Mouse (Mus musculus): ENCODE measurements around the gene Ehd1. TPM values are rescaled to one million over a fixed set of nuclear protein-coding genes. Genes with fewer than 3 reads are reported as not detected.

Gene Ehd1
- polyA plus RNA-seq, 1 experiment from 2014 or later = 80.0 TPM

DNA sequence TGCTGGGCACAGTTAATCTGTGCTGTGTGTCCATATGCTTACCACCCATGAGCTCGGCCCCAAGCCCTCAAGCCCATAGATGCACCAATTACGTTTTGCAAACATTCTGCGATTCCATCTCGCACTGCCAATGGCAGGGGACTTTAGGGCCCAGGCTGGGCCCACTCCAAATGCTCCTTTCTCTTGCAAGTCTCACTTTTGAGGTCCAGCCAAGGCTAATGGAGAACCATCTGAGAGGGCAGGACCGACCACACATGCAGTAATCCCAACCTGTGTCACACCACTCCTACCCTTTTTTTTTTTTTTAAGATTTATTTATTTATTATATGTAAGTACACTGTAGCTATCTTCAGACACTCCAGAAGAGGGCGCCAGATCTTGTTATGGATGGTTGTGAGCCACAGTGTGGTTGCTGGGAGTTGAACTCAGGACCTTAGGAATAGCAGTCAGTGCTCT lies 10.8 kb upstream of the Ehd1 start:
- Histone ChIP-seq H3K27ac (no peak overlapping the region), H3K9ac (no peak overlapping the region), H3K4me2 (replicated peaks) (no peak overlapping the region), H3K4me1 (replicated peaks; ENCODE audit: control insufficient read depth, insufficient read depth, low read length) (no peaks in the 10 kb centered on the region), H3K36me3 (replicated peaks; ENCODE audit: control insufficient read depth, insufficient read depth) (peaks cover 21% of the 10 kb centered on the region), H3K9me3 (ENCODE audit: control insufficient read depth, low read length) (no peaks in the 10 kb centered on the region), H3K4me3 (replicated peaks; ENCODE audit: low read length) (no peak overlapping the region), H3K27me3 (ENCODE audit: control insufficient read depth, insufficient read depth, low read length) (no peaks in the 10 kb centered on the region)
- no peak for ATAC-seq (ENCODE audit: low FRiP score)
- no peak for DNase-seq (ENCODE audit: low spot score)
- 64% methylated on average over 6 of the region's 6 CpGs for WGBS

GRCm38 (mm10) chr19:6267306-6268169 lies 9.0 kb upstream of the Ehd1 start:
- no peak overlapping the region for H3K4me2 ChIP-seq (replicated peaks)
- DNase-seq (ENCODE audit: low spot score) (no peak), ATAC-seq (ENCODE audit: low FRiP score) (no peak)
- H3K9me3 ChIP-seq (ENCODE audit: control insufficient read depth, low read length) = no peaks in the 10 kb centered on the region
- no peak overlapping the region for H3K27ac ChIP-seq
- WGBS = 74% methylated on average over 11 of the region's 11 CpGs
- no peaks in the 10 kb centered on the region for H3K27me3 ChIP-seq (ENCODE audit: control insufficient read depth, insufficient read depth, low read length)
- no peak overlapping the region for H3K4me3 ChIP-seq (replicated peaks; ENCODE audit: low read length)
- H3K36me3 ChIP-seq (replicated peaks; ENCODE audit: control insufficient read depth, insufficient read depth) = peaks cover 3% of the 10 kb centered on the region; the same call in 1 of the 2 replicates
- no peak overlapping the region for H3K9ac ChIP-seq
- H3K4me1 ChIP-seq (replicated peaks; ENCODE audit: control insufficient read depth, insufficient read depth, low read length) = no peaks in the 10 kb centered on the region

GRCm38 (mm10) chr19:6268170-6268528 lies 8.4 kb upstream of the Ehd1 start:
- Histone ChIP-seq H3K36me3 (replicated peaks; ENCODE audit: control insufficient read depth, insufficient read depth) (no peaks in the 10 kb centered on the region), H3K4me3 (replicated peaks; ENCODE audit: low read length) (no peak overlapping the region), H3K27ac (no peak overlapping the region), H3K27me3 (ENCODE audit: control insufficient read depth, insufficient read depth, low read length) (no peaks in the 10 kb centered on the region), H3K9ac (no peak overlapping the region), H3K4me1 (replicated peaks; ENCODE audit: control insufficient read depth, insufficient read depth, low read length) (no peaks in the 10 kb centered on the region), H3K9me3 (ENCODE audit: control insufficient read depth, low read length) (no peaks in the 10 kb centered on the region), H3K4me2 (replicated peaks) (no peak overlapping the region)
- peak; percentile 69; the same call in 1 of the 2 replicates for ATAC-seq (ENCODE audit: low FRiP score)
- peak; percentile 89 for DNase-seq (ENCODE audit: low spot score)
- 16% methylated on average over 8 of the region's 8 CpGs for WGBS

DNA sequence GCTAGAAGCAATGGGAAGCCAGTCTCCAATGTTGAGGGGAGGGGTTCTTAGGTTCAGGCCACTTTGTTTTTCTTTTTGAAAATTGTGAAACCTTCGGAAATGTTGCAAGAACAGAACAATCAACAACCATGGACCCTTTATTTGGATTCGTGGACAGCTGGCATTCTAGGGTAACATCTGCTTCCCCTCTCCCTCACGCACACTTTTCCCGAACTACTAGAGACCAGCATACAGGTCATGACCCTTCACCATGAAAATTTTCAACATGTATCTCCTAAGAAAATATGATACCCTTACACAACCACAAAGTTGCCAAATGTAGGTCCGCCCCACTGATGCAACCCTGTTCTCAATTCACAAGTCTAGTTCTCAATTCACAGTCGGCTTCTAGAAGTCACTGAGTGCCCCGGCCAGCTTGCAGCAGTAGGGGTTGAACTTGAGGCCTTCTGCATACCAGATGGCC lies 7.8 kb upstream of the Ehd1 start:
- Histone ChIP-seq H3K4me1 (replicated peaks; ENCODE audit: control insufficient read depth, insufficient read depth, low read length) (no peaks in the 10 kb centered on the region), H3K27ac (no peak overlapping the region), H3K4me2 (replicated peaks) (no peak overlapping the region), H3K9me3 (ENCODE audit: control insufficient read depth, low read length) (no peaks in the 10 kb centered on the region), H3K9ac (no peak overlapping the region), H3K27me3 (ENCODE audit: control insufficient read depth, insufficient read depth, low read length) (no peaks in the 10 kb centered on the region), H3K4me3 (replicated peaks; ENCODE audit: low read length) (no peak overlapping the region), H3K36me3 (replicated peaks; ENCODE audit: control insufficient read depth, insufficient read depth) (no peaks in the 10 kb centered on the region)
- DNase-seq (ENCODE audit: low spot score) (no peak), ATAC-seq (ENCODE audit: low FRiP score) (no peak)
- WGBS = 81% methylated on average over 7 of the region's 7 CpGs

GRCm38 (mm10) chr19:6269798-6270475 lies 6.6 kb upstream of the Ehd1 start:
- no peaks in the 10 kb centered on the region for H3K9me3 ChIP-seq (ENCODE audit: control insufficient read depth, low read length)
- no peak for ATAC-seq (ENCODE audit: low FRiP score)
- whole genome bisulfite sequencing = 88% methylated on average over 8 of the region's 8 CpGs
- H3K4me1 ChIP-seq (replicated peaks; ENCODE audit: control insufficient read depth, insufficient read depth, low read length) = no peaks in the 10 kb centered on the region
- H3K27me3 ChIP-seq (ENCODE audit: control insufficient read depth, insufficient read depth, low read length) = no peaks in the 10 kb centered on the region
- H3K4me3 ChIP-seq (replicated peaks; ENCODE audit: low read length) = no peak overlapping the region
- H3K9ac ChIP-seq = no peak overlapping the region
- no peak overlapping the region for H3K27ac ChIP-seq
- H3K4me2 ChIP-seq (replicated peaks) = no peak overlapping the region
- DNase-seq (ENCODE audit: low spot score) = no peak
- no peaks in the 10 kb centered on the region for H3K36me3 ChIP-seq (replicated peaks; ENCODE audit: control insufficient read depth, insufficient read depth)

- no peak overlapping the region for H3K9ac ChIP-seq
- WGBS = 58% methylated on average over 9 of the region's 9 CpGs
- H3K4me3 ChIP-seq (replicated peaks; ENCODE audit: low read length) = no peak overlapping the region
Observed at GRCm38 (mm10) chr19:6270661-6271060, 5.9 kb upstream of the Ehd1 start.

GRCm38 (mm10) chr19:6271206-6271605 lies 5.3 kb upstream of the Ehd1 start:
- Histone ChIP-seq H3K36me3 (replicated peaks; ENCODE audit: control insufficient read depth, insufficient read depth) (no peaks in the 10 kb centered on the region), H3K4me3 (replicated peaks; ENCODE audit: low read length) (no peak overlapping the region), H3K9me3 (ENCODE audit: control insufficient read depth, low read length) (no peaks in the 10 kb centered on the region), H3K27ac (no peak overlapping the region), H3K4me1 (replicated peaks; ENCODE audit: control insufficient read depth, insufficient read depth, low read length) (peaks cover 7% of the 10 kb centered on the region; the same call in 1 of the 2 replicates), H3K4me2 (replicated peaks) (no peak overlapping the region), H3K27me3 (ENCODE audit: control insufficient read depth, insufficient read depth, low read length) (no peaks in the 10 kb centered on the region), H3K9ac (no peak overlapping the region)
- ATAC-seq (ENCODE audit: low FRiP score) (no peak), DNase-seq (ENCODE audit: low spot score) (no peak)
- 37% methylated on average over 8 of the region's 8 CpGs for WGBS

More at GRCm38 (mm10) chr19:6270661-6271060, 5.9 kb upstream of the Ehd1 start:
- ATAC-seq (ENCODE audit: low FRiP score) (no peak), DNase-seq (ENCODE audit: low spot score) (no peak)
- no peak overlapping the region for H3K4me2 ChIP-seq (replicated peaks)
- H3K36me3 ChIP-seq (replicated peaks; ENCODE audit: control insufficient read depth, insufficient read depth) = no peaks in the 10 kb centered on the region
- H3K27me3 ChIP-seq (ENCODE audit: control insufficient read depth, insufficient read depth, low read length) = no peaks in the 10 kb centered on the region
- peaks cover 2% of the 10 kb centered on the region; the same call in 1 of the 2 replicates for H3K4me1 ChIP-seq (replicated peaks; ENCODE audit: control insufficient read depth, insufficient read depth, low read length)
- H3K9me3 ChIP-seq (ENCODE audit: control insufficient read depth, low read length) = no peaks in the 10 kb centered on the region
- H3K27ac ChIP-seq = no peak overlapping the region

- ATAC-seq (ENCODE audit: low FRiP score) = no peak
- no peak for DNase-seq (ENCODE audit: low spot score)
- Histone ChIP-seq H3K4me1 (replicated peaks; ENCODE audit: control insufficient read depth, insufficient read depth, low read length) (peaks cover 8% of the 10 kb centered on the region; the same call in 1 of the 2 replicates), H3K9me3 (ENCODE audit: control insufficient read depth, low read length) (no peaks in the 10 kb centered on the region), H3K36me3 (replicated peaks; ENCODE audit: control insufficient read depth, insufficient read depth) (no peaks in the 10 kb centered on the region), H3K4me2 (replicated peaks) (no peak overlapping the region), H3K27ac (no peak overlapping the region), H3K9ac (no peak overlapping the region), H3K4me3 (replicated peaks; ENCODE audit: low read length) (no peak overlapping the region), H3K27me3 (ENCODE audit: control insufficient read depth, insufficient read depth, low read length) (no peaks in the 10 kb centered on the region)
- WGBS = 71% methylated on average over 7 of the region's 7 CpGs
Observed at GRCm38 (mm10) chr19:6272053-6272452, 4.5 kb upstream of the Ehd1 start.

DNA sequence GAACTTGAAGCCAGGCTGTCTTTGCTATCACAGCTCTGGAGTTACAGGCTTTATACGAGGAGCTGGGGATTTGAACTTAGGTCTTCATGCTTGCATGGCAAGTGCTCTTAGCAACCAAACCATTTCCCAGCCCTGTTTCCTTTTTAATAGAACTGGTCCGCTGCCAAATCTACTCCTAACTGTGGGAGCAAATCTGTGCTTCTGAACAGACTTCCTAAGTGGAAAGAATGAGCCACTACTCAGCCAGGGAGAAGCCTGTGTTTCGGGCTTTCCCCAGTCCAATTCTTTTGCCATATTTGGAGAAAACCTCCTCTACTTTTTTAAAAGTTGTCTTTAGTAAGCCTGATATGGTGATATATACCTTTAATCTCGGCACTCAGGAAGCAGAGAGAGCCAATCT lies 3.8 kb upstream of the Ehd1 start:
- Histone ChIP-seq H3K9ac (no peak overlapping the region), H3K4me2 (replicated peaks) (no peak overlapping the region), H3K4me3 (replicated peaks; ENCODE audit: low read length) (no peak overlapping the region), H3K36me3 (replicated peaks; ENCODE audit: control insufficient read depth, insufficient read depth) (no peaks in the 10 kb centered on the region), H3K27me3 (ENCODE audit: control insufficient read depth, insufficient read depth, low read length) (no peaks in the 10 kb centered on the region), H3K9me3 (ENCODE audit: control insufficient read depth, low read length) (no peaks in the 10 kb centered on the region), H3K27ac (no peak overlapping the region), H3K4me1 (replicated peaks; ENCODE audit: control insufficient read depth, insufficient read depth, low read length) (peaks cover 11% of the 10 kb centered on the region)
- WGBS = 87% methylated on average over 4 of the region's 4 CpGs
- DNase-seq (ENCODE audit: low spot score) = no peak
- ATAC-seq (ENCODE audit: low FRiP score) = no peak
